Mouse (Mus musculus) megakaryocyte, adult 5-6 weeks (primary cell): Measurements from ENCODE around the gene Plb1. TPM values are rescaled to one million over a fixed set of nuclear protein-coding genes. Genes with fewer than 3 reads are reported as not detected.

ENCODE experiments used
- total RNA-seq, 2 experiments: library from RNA; stranded (forward) in 1 of 2; stranded (reverse) in 1 of 2; fragments of 153-499, 151-499 nt in 1 of 2; fragments of 221-1000, 200-1000 nt in 1 of 2; gene quantifications; 2 replicates each; pipeline versions ENCODE4 v1.2.3 to v1.2.4; 2015 to 2017

Plb1 gene
- total RNA-seq, 2 experiments from 2014 or later: not detected

Other genes with a start within 250 kb of the Plb1 start
- 126 and 128 TPM in 2 replicates for gene Fosl2, start 96.9 kb upstream of the Plb1 start, total RNA-seq (2015)
- gene Fosl2, start 96.9 kb upstream of the Plb1 start, total RNA-seq (2017): 66.3 and 84.1 TPM in 2 replicates
- gene Ppp1cb, start 226.1 kb downstream of the Plb1 start, total RNA-seq (2015): 167 and 177 TPM in 2 replicates
- gene Ppp1cb, start 226.1 kb downstream of the Plb1 start, total RNA-seq (2017): 205 and 247 TPM in 2 replicates